ENCODE assay signal across 8 mouse cellular contexts in genomic region chr12:12401051-12401465, GRCm38 (mm10).
DNase-seq lines count a peak whose midpoint lies in the region; ATAC-seq and TF ChIP-seq lines count a peak whose summit lies in the region.

No protein-coding gene starts in this region.

- H3K9me3 ChIP-seq in forebrain, postnatal 0 days (ENCODE audit: low read length): no peaks in the 10 kb centered on the region

- H3K27me3 ChIP-seq in forebrain, postnatal 0 days (ENCODE audit: insufficient read depth, low read length): no peaks in the 10 kb centered on the region

- H3K27ac ChIP-seq in forebrain, postnatal 0 days (ENCODE audit: low read depth, low read length): no peak overlapping the region

- 48% methylated on average over 9 of the region's 9 CpGs for WGBS in forebrain, postnatal 0 days

- intact Hi-C loops in heart, postnatal 25 days (cut with DNase I): no loop called here

- peak; percentile 72 for ATAC-seq in forebrain, postnatal 0 days

- peak; percentile 71 for TF ChIP-seq CTCF in forebrain, postnatal 0 days (IDR thresholded peaks at IDR 0.05; ENCODE audit: low read depth)

- peak overlapping the region; percentile 43 for H3K4me2 ChIP-seq in forebrain, postnatal 0 days (ENCODE audit: low read depth)

- no peaks in the 10 kb centered on the region for H3K36me3 ChIP-seq in forebrain, postnatal 0 days (ENCODE audit: insufficient read depth)

- H3K4me1 ChIP-seq in forebrain, postnatal 0 days (ENCODE audit: insufficient read depth): 0 out of 2 replicates have a peak, but pooled peaks cover 3% of the 10 kb centered on the region

- peak overlapping the region; percentile 2; the same call in 1 of the 2 replicates for H3K4me3 ChIP-seq in forebrain, postnatal 0 days (ENCODE audit: low read depth, low read length)

- peak; percentile 58 for DNase-seq in MN1 (ENCODE audit: low spot score)
- peak; percentile 35 to 55 for DNase-seq in cerebellum, adult 18-20 months
- DNase-seq in forebrain, postnatal 0 days: peak; percentile 77
- DNase-seq in heart, postnatal 25 days (ENCODE audit: low spot score): peak; percentile 21
- DNase-seq in kidney, postnatal 4 days: peak; percentile 65 to 71
- DNase-seq in lung, adult 18-20 months: peak; percentile 56 to 57
- peak; percentile 6 for DNase-seq in ovary, adult 18-20 months (ENCODE audit: low spot score)
- DNase-seq in thymus, postnatal 4 days: peak; percentile 48

- no peak overlapping the region for H3K9ac ChIP-seq in forebrain, postnatal 0 days

Comparison
In these comparisons a context has a peak if more than half of its experiments do, and no peak if none do; other contexts are left out.
1. DNase-seq: peak in every context shown above with its lines; median percentile 77 in forebrain, postnatal 0 days; 68 in kidney, postnatal 4 days; 58 in MN1; 56 in lung, adult 18-20 months; 48 in thymus, postnatal 4 days; 45 in cerebellum, adult 18-20 months; 21 in heart, postnatal 25 days; 6 in ovary, adult 18-20 months.